Mouse (Mus musculus) forebrain, embryonic 13.5 days (tissue): ENCODE results near the gene Gm21149. TPM values are rescaled to one million over a fixed set of nuclear protein-coding genes. Genes with fewer than 3 reads are reported as not detected.

Source experiments
- polyA plus RNA-seq: library from polyadenylated mRNA; unstranded; fragments of >200 nt; fragmentation: Nextera tagmentation; extraction: Ambion mirVana; gene quantifications from 2 replicates; pipeline ENCODE4 v1.2.1, GENCODE M21; 2015

The Gm21149 gene
- polyA plus RNA-seq, 1 experiment from 2014 or later, result not detected

Other genes with a start within 250 kb of the Gm21149 start
- gene Gm21190, start 52.7 kb upstream of the Gm21149 start, polyA plus RNA-seq, result not detected in 2 replicates
- gene Gm21083, start 100.8 kb upstream of the Gm21149 start, polyA plus RNA-seq, result not detected in 2 replicates
- gene Speer4d, start 142.5 kb upstream of the Gm21149 start, polyA plus RNA-seq, result not detected in 2 replicates
- not detected in 2 replicates for gene 4930572O03Rik, start 180.5 kb upstream of the Gm21149 start, polyA plus RNA-seq
- gene Speer4c, start 237.7 kb upstream of the Gm21149 start, polyA plus RNA-seq, result not detected in 2 replicates